Mouse (Mus musculus): ENCODE data around the gene Adgrl3. TPM values are rescaled to one million over a fixed set of nuclear protein-coding genes. Genes with fewer than 3 reads are reported as not detected.

Adgrl3 gene
- total and polyA plus RNA-seq, 3 experiments = not detected

GRCm38 (mm10) chr5:81028875-81029274, 8.9 kb downstream of the Adgrl3 start:
- Histone ChIP-seq H3K4me3 (ENCODE audit: control insufficient read depth in 1 of 2, insufficient read depth in 1 of 2, low read depth in 2 of 2, low read length in 2 of 2) (no peak overlapping the region), H3K9ac (ENCODE audit: control insufficient read depth, low read depth, low read length, poor library complexity, severe bottlenecking) (no peak overlapping the region), H3K36me3 (ENCODE audit: control insufficient read depth in 1 of 2, insufficient read depth in 2 of 2, low read length in 2 of 2) (no peaks in the 10 kb centered on the region), H3K27ac (ENCODE audit: control insufficient read depth, low read depth, low read length) (no peak overlapping the region), H3K27me3 (ENCODE audit: control insufficient read depth in 1 of 2, insufficient read depth in 2 of 2, low read length in 2 of 2) (no peaks in the 10 kb centered on the region; a peak in 1 of 4 replicates), H3K79me2 (ENCODE audit: control insufficient read depth, insufficient read depth, low read length, poor library complexity) (no peaks in the 10 kb centered on the region), H3K9me3 (replicated peaks; ENCODE audit: insufficient read depth, low read length) (no peaks in the 10 kb centered on the region), H3K4me1 (ENCODE audit: control insufficient read depth in 1 of 2, insufficient read depth in 2 of 2, low read length in 2 of 2) (no peaks in the 10 kb centered on the region)
- no peak for DNase-seq (ENCODE audit: low read depth, low spot score)
- TF ChIP-seq KAT2A (conservative IDR thresholded peaks at IDR 0.05; ENCODE audit: low read depth, low read length) (no peak), ZKSCAN1 (IDR thresholded peaks at IDR 0.05; ENCODE audit: low read depth, low read length) (no peak), MXI1 (IDR thresholded peaks at IDR 0.05; ENCODE audit: low read depth, low read length) (no peak), POLR2AphosphoS2 (IDR thresholded peaks at IDR 0.05; ENCODE audit: low read length) (no peak), CHD2 (IDR thresholded peaks at IDR 0.05; ENCODE audit: low read length) (no peak), TCF12 (IDR thresholded peaks at IDR 0.05; ENCODE audit: low read depth, low read length) (no peak), GATA1 (IDR thresholded peaks at IDR 0.05; ENCODE audit: low read depth, low read length) (no peak), USF2 (IDR thresholded peaks at IDR 0.05; ENCODE audit: borderline replicate concordance in 1 of 2, insufficient read depth in 1 of 2, low read depth in 1 of 2, low read length in 2 of 2) (no peak), E2F4 (IDR thresholded peaks at IDR 0.05; ENCODE audit: borderline replicate concordance, low read depth, low read length) (no peak), ETS1 (IDR thresholded peaks at IDR 0.05; ENCODE audit: low read depth, low read length) (no peak), UBTF (IDR thresholded peaks at IDR 0.05; ENCODE audit: borderline replicate concordance, insufficient read depth, low read depth, low read length) (no peak), MYB (IDR thresholded peaks at IDR 0.05; ENCODE audit: low read depth, low read length) (no peak), ZMIZ1 (IDR thresholded peaks at IDR 0.05; ENCODE audit: low read depth, low read length) (no peak), EP300 (IDR thresholded peaks at IDR 0.05; ENCODE audit: low read depth in 1 of 2, low read length in 2 of 2) (no peak)

- Histone ChIP-seq H3K4me1 (ENCODE audit: control insufficient read depth in 1 of 2, insufficient read depth in 2 of 2, low read length in 2 of 2) (no peaks in the 10 kb centered on the region), H3K36me3 (ENCODE audit: control insufficient read depth in 1 of 2, insufficient read depth in 2 of 2, low read length in 2 of 2) (no peaks in the 10 kb centered on the region), H3K27me3 (ENCODE audit: control insufficient read depth in 1 of 2, insufficient read depth in 2 of 2, low read length in 2 of 2) (no peaks in the 10 kb centered on the region), H3K79me2 (ENCODE audit: control insufficient read depth, insufficient read depth, low read length, poor library complexity) (no peaks in the 10 kb centered on the region), H3K9me3 (replicated peaks; ENCODE audit: insufficient read depth, low read length) (no peaks in the 10 kb centered on the region), H3K9ac (ENCODE audit: control insufficient read depth, low read depth, low read length, poor library complexity, severe bottlenecking) (no peak overlapping the region), H3K4me3 (ENCODE audit: control insufficient read depth in 1 of 2, insufficient read depth in 1 of 2, low read depth in 2 of 2, low read length in 2 of 2) (no peak overlapping the region), H3K27ac (ENCODE audit: control insufficient read depth, low read depth, low read length) (no peak overlapping the region)
- DNase-seq (ENCODE audit: low read depth, low spot score) = no peak
- TF ChIP-seq NELFE (IDR thresholded peaks at IDR 0.05; ENCODE audit: low read depth, low read length) (no peak), POLR2A (IDR thresholded peaks at IDR 0.05; ENCODE audit: control insufficient read depth in 1 of 2, insufficient read depth in 1 of 2, low read depth in 1 of 2, low read length in 2 of 2, poor library complexity in 1 of 2) (no peak), CTCF (IDR thresholded peaks at IDR 0.05 in 2 of 3, conservative IDR thresholded peaks at IDR 0.05 in 1 of 3; ENCODE audit: control insufficient read depth in 1 of 3, insufficient read depth in 1 of 3, low read depth in 2 of 3, low read length in 3 of 3, poor library complexity in 1 of 3, severe bottlenecking in 1 of 3) (no peak), GATA1 (IDR thresholded peaks at IDR 0.05; ENCODE audit: low read depth, low read length) (no peak), HCFC1 (IDR thresholded peaks at IDR 0.05; ENCODE audit: low read depth, low read length) (no peak)
Measured at GRCm38 (mm10) chr5:81037091-81037490, 17.2 kb downstream of the Adgrl3 start.
